Mouse (Mus musculus) olfactory bulb, adult 2 months (tissue): ENCODE measurements at regions not wholly inside any gene's neighbourhood (a gene's known extent, or its start where the extent isn't known, plus 50 kb on each side); places are given as distances from the start of the nearest gene placed in this dataset.

Experiments
- CTCF ChIP-seq: fragments of 200-500 bp; IDR thresholded peaks from 2 replicates; pipeline ENCODE4 v1.5.1; 2012; ENCODE audit warnings: low read depth, mild to moderate bottlenecking, low read length, moderate library complexity; ENCODE audit not compliant: insufficient read depth
- POLR2A ChIP-seq: fragments of 200-500 bp; IDR thresholded peaks from 2 replicates; pipeline ENCODE4 v1.6.1; 2012; ENCODE audit warnings: mild to moderate bottlenecking, low read depth, low read length, moderate library complexity; ENCODE audit not compliant: insufficient read depth

DNA sequence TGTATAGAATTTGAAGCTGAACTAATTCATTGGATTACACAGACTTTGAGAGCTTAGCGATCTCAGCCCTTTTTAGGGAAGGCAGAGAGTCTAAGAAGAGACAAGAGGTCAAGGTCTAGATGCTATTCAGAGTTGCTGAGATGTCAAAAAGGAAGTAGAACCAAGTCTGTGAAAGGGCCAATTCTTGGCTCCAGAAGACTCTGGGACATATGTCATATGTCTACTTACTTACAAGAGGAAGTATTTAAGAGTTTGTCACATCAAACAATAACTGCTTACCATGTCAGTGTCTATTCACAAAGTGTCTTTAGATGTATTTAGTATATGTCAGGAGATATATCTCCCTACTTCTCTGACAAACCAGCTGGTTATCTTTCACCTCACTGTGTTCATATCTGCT lies 607.4 kb upstream of the Fam92a start:
- TF ChIP-seq CTCF (no peak), POLR2A (no peak)
